Mouse (Mus musculus) bone marrow macrophage, adult 2 months (primary cell): ENCODE results near the gene Ndufc2.

Experiments used
- CTCF ChIP-seq: IDR thresholded peaks from 2 replicates; pipeline ENCODE4 v1.5.1; 2012; ENCODE audit warnings: low read depth, mild to moderate bottlenecking, low read length, moderate library complexity
- POLR2A ChIP-seq: IDR thresholded peaks from 2 replicates; pipeline ENCODE4 v1.6.1; 2012; ENCODE audit warnings: mild to moderate bottlenecking, low read depth, low read length, borderline replicate concordance

- no peak for TF ChIP-seq POLR2A
- no peak for TF ChIP-seq CTCF
Observed at GRCm38 (mm10) chr7:97416906-97417777, 17.3 kb downstream of the Ndufc2 start, which contains the start of gene Thrsp.
